Mouse (Mus musculus) liver, adult 2 months (tissue): ENCODE results near the gene Mast2. TPM values are rescaled to one million over a fixed set of nuclear protein-coding genes. Genes with fewer than 3 reads are reported as not detected.

ENCODE experiments used
- DNase-seq: peaks from one replicate; pipeline ENCODE4 v3.0.0-alpha.2; 2011; ENCODE audit warnings: low read depth, low spot score; ENCODE audit errors: extremely low read depth
- H3K27ac ChIP-seq: fragments of 200-500 bp; replicated peaks from 2 replicates; pipeline ENCODE4 v1.5.1; 2012; ENCODE audit warnings: low read depth, mild to moderate bottlenecking, control low read depth, inconsistent platforms, low read length; ENCODE audit not compliant: insufficient read depth
- H3K27me3 ChIP-seq: fragments of 200-500 bp; 2 replicates; pipeline ENCODE4 v1.6.1; 2012; ENCODE audit warnings: mild to moderate bottlenecking, moderate library complexity, low read length, inconsistent platforms; ENCODE audit not compliant: control insufficient read depth, insufficient read depth
- H3K36me3 ChIP-seq: fragments of 200-500 bp; 2 replicates; pipeline ENCODE4 v1.6.1; 2012; ENCODE audit warnings: low read length, inconsistent platforms; ENCODE audit not compliant: control insufficient read depth, insufficient read depth
- H3K4me1 ChIP-seq: fragments of 200-500 bp; 2 replicates; pipeline ENCODE4 v1.6.1; 2011; ENCODE audit warnings: low read length; ENCODE audit not compliant: control insufficient read depth, insufficient read depth
- H3K4me3 ChIP-seq: fragments of 200-500 bp; 2 replicates; pipeline ENCODE4 v1.5.1; 2011; ENCODE audit warnings: low read depth, mild to moderate bottlenecking, control low read depth, low read length, moderate library complexity; ENCODE audit not compliant: insufficient read depth
- H3K79me2 ChIP-seq: fragments of 200-500 bp; 2 replicates; pipeline ENCODE4 v1.6.1; 2012; ENCODE audit warnings: inconsistent platforms, mild to moderate bottlenecking, low read length, moderate library complexity; ENCODE audit not compliant: control insufficient read depth, insufficient read depth
- H3K9ac ChIP-seq: fragments of 200-500 bp; 2 replicates; pipeline ENCODE4 v1.6.1; 2012; ENCODE audit warnings: low read depth, mild to moderate bottlenecking, control low read depth, inconsistent platforms, low read length
- CTCF ChIP-seq: fragments of 200-500 bp; IDR thresholded peaks from 2 replicates; pipeline ENCODE4 v1.5.1; 2011; ENCODE audit warnings: low read depth, low read length, control low read depth
- POLR2A ChIP-seq: fragments of 200-500 bp; IDR thresholded peaks from 2 replicates; pipeline ENCODE4 v1.6.1; 2011; ENCODE audit warnings: low read length, control low read depth; ENCODE audit not compliant: insufficient read depth; ENCODE audit errors: extremely low read depth
- WGBS: fragments of 180-500 bp; shearing (Covaris S2); methylation state at CpG from one replicate; pipeline ENCODE4 v1.1.7; 2018; 5-methylcytosine and 5-hydroxymethylcytosine counted together
- polyA plus RNA-seq: library from polyadenylated mRNA; depleted of rRNA; stranded (reverse); fragments of >200 nt; gene quantifications from 2 replicates; pipeline ENCODE4 v1.2.3, GENCODE M21; 2012
- total RNA-seq: library from RNA; depleted of rRNA; stranded (reverse); fragments of >200 nt; gene quantifications from 2 replicates; pipeline ENCODE4 v1.2.3, GENCODE M21; 2014

Gene Mast2
- total and polyA plus RNA-seq, 2 experiments: 3.9 to 20.6 TPM

GRCm38 (mm10) chr4:116371676-116372075 is 92.3 kb downstream of the Mast2 start:
- TF ChIP-seq POLR2A: no peak
- TF ChIP-seq CTCF: no peak
- WGBS: 53% methylated on average over 1 of the region's 1 CpGs
- peaks cover 3% of the 10 kb centered on the region; the same call in 1 of the 2 replicates for H3K79me2 ChIP-seq
- H3K9ac ChIP-seq: no peak overlapping the region
- no peaks in the 10 kb centered on the region for H3K27me3 ChIP-seq
- no peak overlapping the region for H3K4me3 ChIP-seq
- peak; percentile 18 for DNase-seq
- no peaks in the 10 kb centered on the region for H3K36me3 ChIP-seq
- peaks cover 3% of the 10 kb centered on the region; the same call in 1 of the 2 replicates for H3K4me1 ChIP-seq
- H3K27ac ChIP-seq: no peak overlapping the region

- 98% methylated on average over 1 of the region's 1 CpGs for WGBS
- Histone ChIP-seq H3K27ac (no peak overlapping the region), H3K27me3 (no peaks in the 10 kb centered on the region), H3K4me3 (no peak overlapping the region), H3K4me1 (no peaks in the 10 kb centered on the region), H3K36me3 (no peaks in the 10 kb centered on the region), H3K9ac (no peak overlapping the region), H3K79me2 (no peaks in the 10 kb centered on the region)
- DNase-seq: peak; percentile 37
- TF ChIP-seq POLR2A (no peak), CTCF (peak; percentile 64)
Measured at GRCm38 (mm10) chr4:116358099-116358498, 105.9 kb downstream of the Mast2 start.

- H3K27me3 ChIP-seq: no peaks in the 10 kb centered on the region
- WGBS: 100% methylated on average over 3 of the region's 3 CpGs
- H3K4me3 ChIP-seq: no peak overlapping the region
- no peaks in the 10 kb centered on the region for H3K4me1 ChIP-seq
- H3K9ac ChIP-seq: no peak overlapping the region
- peaks cover 6% of the 10 kb centered on the region for H3K36me3 ChIP-seq
- no peak for DNase-seq
- H3K79me2 ChIP-seq: peaks cover 6% of the 10 kb centered on the region; the same call in 1 of the 2 replicates
- TF ChIP-seq CTCF: no peak
- no peak for TF ChIP-seq POLR2A
- no peak overlapping the region for H3K27ac ChIP-seq
Measured at GRCm38 (mm10) chr4:116352919-116353318, 111.1 kb downstream of the Mast2 start.

GRCm38 (mm10) chr4:116352496-116352895 is 111.5 kb downstream of the Mast2 start:
- Histone ChIP-seq H3K4me1 (no peaks in the 10 kb centered on the region), H3K79me2 (peaks cover 6% of the 10 kb centered on the region; the same call in 1 of the 2 replicates), H3K36me3 (peaks cover 6% of the 10 kb centered on the region), H3K9ac (no peak overlapping the region), H3K27me3 (no peaks in the 10 kb centered on the region), H3K27ac (no peak overlapping the region), H3K4me3 (no peak overlapping the region)
- WGBS: 82% methylated on average over 3 of the region's 3 CpGs
- TF ChIP-seq CTCF (no peak), POLR2A (no peak)
- no peak for DNase-seq

- no peaks in the 10 kb centered on the region for H3K36me3 ChIP-seq
- no peaks in the 10 kb centered on the region for H3K4me1 ChIP-seq
- no peaks in the 10 kb centered on the region for H3K79me2 ChIP-seq
- no peak overlapping the region for H3K9ac ChIP-seq
- peak; percentile 24 for DNase-seq
- TF ChIP-seq CTCF (no peak), POLR2A (no peak)
- H3K27ac ChIP-seq: no peak overlapping the region
- H3K4me3 ChIP-seq: no peak overlapping the region
- H3K27me3 ChIP-seq: no peaks in the 10 kb centered on the region
Measured at GRCm38 (mm10) chr4:116342119-116342518, 121.9 kb downstream of the Mast2 start.

- DNase-seq: no peak
- no peak overlapping the region for H3K27ac ChIP-seq
- H3K4me3 ChIP-seq: no peak overlapping the region
- 66% methylated on average over 1 of the region's 1 CpGs for WGBS
- no peaks in the 10 kb centered on the region for H3K4me1 ChIP-seq
- no peaks in the 10 kb centered on the region for H3K27me3 ChIP-seq
- no peak overlapping the region for H3K9ac ChIP-seq
- TF ChIP-seq CTCF: no peak
- no peak for TF ChIP-seq POLR2A
- H3K79me2 ChIP-seq: no peaks in the 10 kb centered on the region
- H3K36me3 ChIP-seq: peaks cover 2% of the 10 kb centered on the region; the same call in 1 of the 2 replicates
Measured at GRCm38 (mm10) chr4:116336294-116336693, 127.7 kb downstream of the Mast2 start.
